Mouse (Mus musculus): ENCODE data around the gene Tmem202.

Gene Tmem202

GRCm38 (mm10) chr9:59539441-59540137, at the start of gene Tmem202, which contains the start of gene Hexa:
Tmem202 (minus strand) TSS chr9:59539847.
Hexa (plus strand) TSS chr9:59539540.
- peak; percentile 80 for DNase-seq (ENCODE audit: low read depth, low spot score)

- DNase-seq (ENCODE audit: low read depth, low spot score), result peak; percentile 95
Observed at GRCm38 (mm10) chr9:59588710-59589671, 49.3 kb upstream of the Tmem202 start.

- peak; percentile 66 for DNase-seq (ENCODE audit: low read depth, low spot score)
Observed at GRCm38 (mm10) chr9:59588252-59588651, 48.6 kb upstream of the Tmem202 start.

- peak; percentile 75 for DNase-seq (ENCODE audit: low read depth, low spot score)
Observed at GRCm38 (mm10) chr9:59584871-59585308, 45.2 kb upstream of the Tmem202 start.

DNA sequence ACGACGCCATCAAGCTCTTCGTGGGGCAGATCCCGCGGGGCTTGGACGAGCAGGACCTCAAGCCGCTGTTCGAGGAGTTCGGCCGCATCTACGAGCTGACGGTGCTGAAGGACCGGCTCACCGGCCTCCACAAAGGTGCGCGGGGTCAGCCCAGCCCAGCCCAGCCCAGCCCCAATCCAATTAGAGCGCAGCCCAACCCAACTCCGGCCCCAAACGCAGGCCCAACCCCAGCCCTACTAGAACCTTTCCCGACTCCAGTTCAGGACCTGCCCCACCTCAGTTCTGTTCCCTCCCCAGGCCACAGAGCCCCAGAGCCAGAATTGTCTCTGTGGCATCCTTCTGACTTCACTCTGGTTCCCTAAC, 38.8 kb upstream of the Tmem202 start:
- DNase-seq (ENCODE audit: low read depth, low spot score), result no peak

- peak; percentile 95 for DNase-seq (ENCODE audit: low read depth, low spot score)
Observed at GRCm38 (mm10) chr9:59577844-59578504, 38.3 kb upstream of the Tmem202 start, which contains the start of gene Celf6. Celf6 (plus strand) TSS chr9:59577917.

- no peak for DNase-seq (ENCODE audit: low read depth, low spot score)
Observed at GRCm38 (mm10) chr9:59577401-59577800, 37.8 kb upstream of the Tmem202 start.

DNA sequence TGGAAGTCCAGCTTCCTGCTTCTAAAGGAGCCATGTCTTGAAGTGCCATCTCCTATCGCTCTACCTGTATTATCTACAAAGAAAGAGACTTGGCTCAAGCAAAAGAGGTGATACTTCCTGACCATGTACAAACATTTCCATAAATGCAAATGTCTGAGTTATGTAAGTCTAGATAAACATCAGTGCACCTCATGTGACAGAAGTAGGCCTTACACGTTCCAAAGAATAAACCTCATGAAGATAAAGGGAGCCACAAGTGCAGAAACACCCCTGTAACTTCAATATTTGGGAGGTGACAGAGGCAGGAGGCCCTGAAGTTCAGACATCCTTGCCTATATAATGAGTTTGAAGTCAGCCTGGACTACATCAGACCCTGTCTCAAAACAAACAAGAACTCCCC, 32.2 kb upstream of the Tmem202 start:
- DNase-seq (ENCODE audit: low read depth, low spot score), result no peak

DNA sequence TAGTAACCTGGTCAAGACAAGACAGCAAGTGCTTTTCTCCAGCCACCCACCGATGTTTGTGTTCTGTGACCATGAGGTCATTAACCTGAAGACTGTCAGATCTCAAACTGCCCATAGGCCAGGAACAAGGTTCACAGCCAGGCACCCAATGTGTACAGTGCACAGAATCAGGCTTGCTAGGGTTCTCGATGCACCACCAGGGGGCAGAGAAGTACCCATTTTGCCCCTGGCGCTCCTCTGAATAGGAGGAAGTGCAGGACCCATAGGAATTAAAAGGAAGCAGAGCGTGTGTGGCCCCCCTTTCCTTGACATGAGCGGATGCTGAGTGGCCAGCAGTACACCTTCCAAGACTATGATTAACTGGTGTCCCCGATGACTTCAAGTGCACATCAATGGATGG, 27.5 kb upstream of the Tmem202 start:
- DNase-seq (ENCODE audit: low read depth, low spot score), result no peak

DNA sequence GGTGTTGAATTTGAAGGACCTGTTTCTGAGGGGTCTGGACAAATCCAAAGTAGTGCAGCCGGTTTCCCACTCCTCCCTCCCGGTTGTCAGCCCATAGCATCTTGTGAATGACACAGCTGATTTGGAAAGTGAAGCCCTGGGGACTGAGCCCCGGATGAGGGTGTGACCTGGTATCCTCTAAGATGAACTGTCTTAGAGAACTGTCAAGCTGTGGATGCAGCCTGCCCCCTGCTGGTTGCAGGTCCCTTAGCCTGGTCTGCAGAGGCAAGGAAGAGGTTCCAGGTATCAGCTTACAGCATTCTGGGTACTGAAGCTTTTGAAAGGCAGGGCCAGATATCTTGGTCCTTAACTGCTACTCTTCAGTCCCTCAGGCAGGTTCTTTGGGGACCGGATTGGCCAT, 26.0 kb upstream of the Tmem202 start:
- DNase-seq (ENCODE audit: low read depth, low spot score), result no peak

- DNase-seq (ENCODE audit: low read depth, low spot score), result no peak
Observed at GRCm38 (mm10) chr9:59553719-59554118, 14.1 kb upstream of the Tmem202 start.

- DNase-seq (ENCODE audit: low read depth, low spot score), result no peak
Observed at GRCm38 (mm10) chr9:59552610-59553009, 13.0 kb upstream of the Tmem202 start.

DNA sequence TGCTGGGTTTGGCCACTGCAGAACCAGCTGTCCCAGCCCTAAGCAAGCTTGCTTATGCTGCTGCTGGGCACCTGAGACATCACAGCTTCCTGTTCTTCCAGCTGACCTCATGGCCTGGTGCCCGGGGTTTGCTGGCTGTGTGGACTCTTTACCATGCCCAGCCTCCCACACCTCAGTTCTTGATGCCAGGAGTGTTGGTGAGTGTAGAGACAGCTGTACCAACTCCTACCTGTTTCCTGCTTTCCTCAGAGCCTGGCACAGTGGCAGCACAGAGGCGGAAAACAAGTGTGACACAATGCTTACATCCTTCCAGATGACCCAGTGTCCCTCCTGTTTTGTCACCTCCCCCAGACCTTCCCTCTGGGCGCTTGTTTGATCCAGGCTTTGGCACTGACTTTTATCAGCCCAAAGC, 12.0 kb upstream of the Tmem202 start:
- DNase-seq (ENCODE audit: low read depth, low spot score), result peak; percentile 63

DNA sequence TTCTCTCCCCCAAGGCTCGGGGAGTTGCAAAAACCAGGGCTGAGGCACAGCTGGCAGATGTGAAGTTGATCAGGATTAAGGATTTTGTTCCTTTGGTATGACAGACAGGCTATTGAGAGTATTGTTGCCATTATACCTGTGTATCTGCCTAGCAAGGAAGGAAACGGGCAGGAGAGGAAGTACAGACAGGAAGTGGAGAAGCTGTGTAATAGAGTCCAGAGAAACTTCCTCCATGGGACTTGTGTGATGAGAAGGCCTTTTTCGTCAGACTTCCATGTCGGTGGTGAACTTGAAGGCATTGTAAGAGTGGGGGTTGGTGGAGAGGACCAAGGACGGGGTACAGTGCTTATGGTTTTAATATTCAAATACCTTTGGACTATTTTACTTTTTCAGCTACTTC, 11.4 kb upstream of the Tmem202 start:
- no peak for DNase-seq (ENCODE audit: low read depth, low spot score)

DNA sequence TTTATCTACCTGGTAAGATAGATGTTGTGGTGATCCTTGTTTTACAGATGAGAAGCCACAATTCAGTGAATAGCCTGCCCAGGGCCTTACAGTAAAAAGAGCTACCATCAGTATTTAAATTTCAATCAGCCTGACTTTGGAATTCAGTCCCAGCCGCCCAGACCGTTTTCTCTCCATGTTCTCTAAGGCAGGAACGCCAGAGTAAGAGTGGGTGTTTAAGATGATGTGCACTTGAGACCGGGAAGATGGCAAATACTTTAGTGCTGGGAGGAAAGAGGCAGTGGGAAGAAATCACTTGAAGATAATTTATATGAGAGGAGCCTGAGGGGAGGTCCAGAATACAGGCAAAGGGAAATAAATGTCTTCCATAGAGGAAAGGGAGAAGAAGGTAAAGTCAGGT, 10.4 kb upstream of the Tmem202 start:
- DNase-seq (ENCODE audit: low read depth, low spot score), result no peak

GRCm38 (mm10) chr9:59548961-59549487, 9.4 kb upstream of the Tmem202 start:
- DNase-seq (ENCODE audit: low read depth, low spot score), result no peak

- DNase-seq (ENCODE audit: low read depth, low spot score), result no peak
Observed at GRCm38 (mm10) chr9:59547869-59548268, 8.2 kb upstream of the Tmem202 start.

DNA sequence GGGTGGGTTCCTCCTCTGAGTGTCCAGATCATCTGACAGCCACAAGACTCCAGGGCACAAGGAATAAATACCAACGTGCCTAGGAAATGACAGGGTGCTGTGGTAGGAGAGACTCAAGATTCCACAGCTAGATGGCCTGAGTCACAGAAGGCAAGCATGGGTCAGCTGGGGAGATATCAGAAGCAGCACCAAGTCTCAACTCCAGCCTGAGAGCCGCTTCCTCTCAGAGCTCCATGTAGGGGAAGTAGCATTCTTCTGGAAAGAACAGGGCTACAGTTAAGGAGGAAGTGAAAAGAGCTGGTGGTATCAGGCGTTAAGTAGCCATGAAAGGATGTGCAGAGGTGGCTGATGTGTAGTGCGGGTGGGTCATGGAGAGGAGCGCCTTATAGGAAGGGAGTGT, 5.1 kb upstream of the Tmem202 start:
- DNase-seq (ENCODE audit: low read depth, low spot score), result no peak

- DNase-seq (ENCODE audit: low read depth, low spot score), result no peak
Observed at GRCm38 (mm10) chr9:59542766-59543324, 3.2 kb upstream of the Tmem202 start.

GRCm38 (mm10) chr9:59541617-59542016, 2.0 kb upstream of the Tmem202 start:
- no peak for DNase-seq (ENCODE audit: low read depth, low spot score)

DNA sequence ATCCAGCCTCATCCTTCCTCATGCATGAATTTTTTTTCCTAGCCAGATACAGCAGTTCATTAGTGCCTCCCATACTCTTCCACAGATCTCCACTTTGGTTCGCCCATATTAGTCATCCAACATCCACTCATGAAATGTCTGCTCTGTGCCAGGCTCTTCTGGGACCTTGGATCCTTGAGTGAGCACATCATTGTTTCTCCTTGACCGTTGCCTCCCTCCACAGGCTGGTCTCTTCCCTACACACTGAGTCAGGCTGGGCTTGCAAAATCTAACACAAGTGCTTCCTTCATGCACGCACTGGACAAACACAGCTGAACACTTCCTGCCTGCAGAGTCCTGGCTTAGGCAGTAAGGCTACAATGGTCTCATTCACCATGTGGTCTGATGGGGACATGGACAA, 2.0 kb downstream of the Tmem202 start:
- no peak for DNase-seq (ENCODE audit: low read depth, low spot score)

Data from telencephalon, adult 2 months (tissue).